Mouse (Mus musculus): ENCODE results near the gene Grap. TPM values are rescaled to one million over a fixed set of nuclear protein-coding genes. Genes with fewer than 3 reads are reported as not detected.

Gene Grap
- polyA plus RNA-seq (2014; fragmentation: Nextera tagmentation; extraction: Ambion mirVana), result 5.3 and 6.8 TPM in 2 replicates

DNA sequence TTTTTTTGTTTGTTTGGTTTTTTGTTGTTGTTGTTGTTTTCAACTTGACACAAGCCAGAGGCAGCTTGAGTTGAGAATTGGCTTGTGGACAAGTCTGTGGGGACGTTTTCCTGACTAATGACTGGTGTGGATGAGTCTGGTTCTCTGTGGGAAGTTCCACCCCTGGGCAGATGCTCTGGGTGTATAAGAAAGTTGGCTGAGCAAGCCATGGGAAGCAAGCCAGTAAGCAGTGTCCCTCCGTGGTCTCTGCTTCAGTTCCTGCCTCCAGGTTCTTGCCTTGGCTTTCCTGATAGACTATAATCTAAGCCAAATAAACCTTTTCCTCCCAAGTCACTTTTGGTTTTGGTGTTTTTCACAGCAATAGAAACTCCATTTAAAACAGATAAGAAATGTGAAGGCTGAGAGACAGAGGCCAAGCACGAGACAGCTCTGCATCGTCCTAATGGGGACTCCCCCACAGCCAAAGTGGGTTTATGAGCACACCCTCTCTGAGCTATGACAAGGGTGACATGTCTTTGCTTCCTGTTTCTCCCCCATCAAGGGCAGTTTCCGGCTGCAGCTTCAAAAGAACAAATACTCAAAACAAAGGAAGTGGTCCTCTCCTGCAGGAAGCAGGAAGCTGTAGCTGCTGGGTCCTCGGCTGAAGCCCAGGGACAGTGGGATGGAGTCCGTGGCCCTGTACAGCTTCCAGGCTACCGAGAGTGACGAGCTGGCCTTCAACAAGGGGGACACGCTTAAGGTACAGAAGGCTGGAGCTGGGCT, at the start of gene Grap:
Grap (plus strand) TSS at position 580 of the 762 bp plus-strand sequence.
- Histone ChIP-seq H3K36me3 (ENCODE audit: control insufficient read depth, insufficient read depth, low read length) (no peaks in the 10 kb centered on the region), H3K4me3 (ENCODE audit: low read depth, low read length) (no peak within 1 kb of the TSS), H3K9me3 (ENCODE audit: control insufficient read depth, low read length) (no peaks in the 10 kb centered on the region), H3K27me3 (ENCODE audit: control insufficient read depth, insufficient read depth, low read length) (no peaks in the 10 kb centered on the region), H3K9ac (ENCODE audit: low read depth, low read length) (no peak within 1 kb of the TSS), H3K27ac (ENCODE audit: low read depth, low read length) (no peak within 1 kb of the TSS), H3K4me2 (replicated peaks; ENCODE audit: low read depth, low read length) (no peak within 1 kb of the TSS), H3K4me1 (replicated peaks; ENCODE audit: control insufficient read depth, insufficient read depth, low read length) (no peaks in the 10 kb centered on the region)
- ATAC-seq (ENCODE audit: low FRiP score) (no peak), DNase-seq (ENCODE audit: low spot score) (no peak)
- 68% methylated on average over 10 of the region's 10 CpGs for WGBS

GRCm38 (mm10) chr11:61608072-61608471, 45.0 kb upstream of the Grap start:
- Histone ChIP-seq H3K4me3 (ENCODE audit: low read depth, low read length) (no peak overlapping the region), H3K4me2 (replicated peaks; ENCODE audit: low read depth, low read length) (no peak overlapping the region), H3K4me1 (replicated peaks; ENCODE audit: control insufficient read depth, insufficient read depth, low read length) (no peaks in the 10 kb centered on the region), H3K27me3 (ENCODE audit: control insufficient read depth, insufficient read depth, low read length) (no peaks in the 10 kb centered on the region), H3K36me3 (ENCODE audit: control insufficient read depth, insufficient read depth, low read length) (no peaks in the 10 kb centered on the region), H3K9ac (ENCODE audit: low read depth, low read length) (no peak overlapping the region), H3K27ac (ENCODE audit: low read depth, low read length) (no peak overlapping the region), H3K9me3 (ENCODE audit: control insufficient read depth, low read length) (no peaks in the 10 kb centered on the region)
- DNase-seq (ENCODE audit: low spot score) (no peak), ATAC-seq (ENCODE audit: low FRiP score) (no peak)
- 74% methylated on average over 4 of the region's 4 CpGs for WGBS

DNA sequence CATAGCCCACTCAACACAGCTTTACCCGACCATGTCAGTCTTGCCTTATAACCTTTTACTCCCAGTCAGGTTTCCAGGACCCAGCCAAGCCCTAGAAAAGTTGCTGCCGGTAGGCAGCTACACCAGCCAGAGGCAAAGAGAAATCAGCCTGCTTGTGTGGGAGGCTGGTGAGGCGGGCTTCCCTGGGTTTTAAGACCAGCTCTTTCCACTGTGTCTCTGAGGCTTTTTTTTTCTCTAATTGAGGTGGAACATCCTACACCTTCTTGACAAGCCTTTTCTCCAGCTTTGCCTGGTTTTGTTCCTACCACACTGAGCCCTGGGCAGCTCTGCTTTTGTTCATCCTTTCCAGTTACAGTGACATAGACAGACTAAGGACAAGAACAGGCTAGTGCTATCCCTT, 41.9 kb upstream of the Grap start:
- H3K4me3 ChIP-seq (ENCODE audit: low read depth, low read length), result no peak overlapping the region
- ATAC-seq (ENCODE audit: low FRiP score) (no peak), DNase-seq (ENCODE audit: low spot score) (no peak)
- no peaks in the 10 kb centered on the region for H3K27me3 ChIP-seq (ENCODE audit: control insufficient read depth, insufficient read depth, low read length)
- WGBS, result 85% methylated on average over 3 of the region's 3 CpGs
- no peaks in the 10 kb centered on the region for H3K9me3 ChIP-seq (ENCODE audit: control insufficient read depth, low read length)
- H3K4me2 ChIP-seq (replicated peaks; ENCODE audit: low read depth, low read length), result no peak overlapping the region
- no peak overlapping the region for H3K27ac ChIP-seq (ENCODE audit: low read depth, low read length)
- no peak overlapping the region for H3K9ac ChIP-seq (ENCODE audit: low read depth, low read length)
- no peaks in the 10 kb centered on the region for H3K36me3 ChIP-seq (ENCODE audit: control insufficient read depth, insufficient read depth, low read length)
- H3K4me1 ChIP-seq (replicated peaks; ENCODE audit: control insufficient read depth, insufficient read depth, low read length), result no peaks in the 10 kb centered on the region; the same call in 1 of the 2 replicates

DNA sequence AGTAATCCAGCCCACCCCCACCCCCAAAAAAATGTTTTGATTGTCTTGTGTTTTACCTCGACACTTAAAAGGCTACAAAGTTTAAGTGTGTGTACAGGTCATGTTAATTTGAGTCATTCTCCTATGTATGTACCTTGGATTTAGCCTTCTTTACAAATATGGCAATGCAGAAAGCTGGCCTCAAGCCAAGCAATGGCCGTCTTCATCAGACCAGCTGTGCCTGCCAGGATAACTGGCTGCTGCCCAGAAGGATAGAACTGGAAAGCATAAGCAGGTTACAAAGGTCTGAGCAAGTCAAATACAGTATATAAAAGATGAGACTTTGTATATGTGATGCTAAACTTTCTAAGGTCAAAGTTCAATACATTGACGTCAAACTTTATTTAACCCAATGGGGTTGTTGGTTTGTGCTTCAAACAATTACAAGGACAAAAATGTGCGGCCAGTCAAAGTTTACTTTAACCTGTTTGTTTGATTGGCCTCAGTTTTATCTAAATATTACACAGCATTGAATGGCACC, 40.9 kb upstream of the Grap start:
- no peak overlapping the region for H3K4me2 ChIP-seq (replicated peaks; ENCODE audit: low read depth, low read length)
- H3K9ac ChIP-seq (ENCODE audit: low read depth, low read length), result no peak overlapping the region
- H3K27ac ChIP-seq (ENCODE audit: low read depth, low read length), result no peak overlapping the region
- no peaks in the 10 kb centered on the region; the same call in 1 of the 2 replicates for H3K4me1 ChIP-seq (replicated peaks; ENCODE audit: control insufficient read depth, insufficient read depth, low read length)
- no peaks in the 10 kb centered on the region for H3K9me3 ChIP-seq (ENCODE audit: control insufficient read depth, low read length)
- ATAC-seq (ENCODE audit: low FRiP score), result no peak
- WGBS, result 89% methylated on average over 4 of the region's 4 CpGs
- H3K36me3 ChIP-seq (ENCODE audit: control insufficient read depth, insufficient read depth, low read length), result no peaks in the 10 kb centered on the region
- no peaks in the 10 kb centered on the region for H3K27me3 ChIP-seq (ENCODE audit: control insufficient read depth, insufficient read depth, low read length)
- DNase-seq (ENCODE audit: low spot score), result no peak
- no peak overlapping the region for H3K4me3 ChIP-seq (ENCODE audit: low read depth, low read length)

DNA sequence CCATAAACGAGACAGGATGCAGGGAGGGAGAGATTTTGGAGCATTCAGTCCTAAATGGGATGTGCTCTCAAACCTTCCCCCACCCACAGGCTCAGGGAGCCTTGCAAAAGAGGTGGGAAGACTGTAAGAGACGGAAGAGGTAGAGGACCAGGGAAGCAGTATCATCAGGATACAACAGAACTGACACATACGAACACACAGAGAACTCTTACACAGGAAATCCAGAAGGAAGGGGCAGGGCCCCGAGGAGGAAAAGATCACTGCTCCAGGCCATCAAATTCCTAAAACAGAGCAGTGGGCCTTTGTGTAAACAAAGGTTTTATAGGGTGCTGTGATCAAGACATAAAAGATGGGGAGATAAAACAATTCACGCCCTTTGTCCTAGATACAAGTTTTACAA, 38.7 kb upstream of the Grap start:
- DNase-seq (ENCODE audit: low spot score) (no peak), ATAC-seq (ENCODE audit: low FRiP score) (no peak)
- no peaks in the 10 kb centered on the region for H3K9me3 ChIP-seq (ENCODE audit: control insufficient read depth, low read length)

DNA sequence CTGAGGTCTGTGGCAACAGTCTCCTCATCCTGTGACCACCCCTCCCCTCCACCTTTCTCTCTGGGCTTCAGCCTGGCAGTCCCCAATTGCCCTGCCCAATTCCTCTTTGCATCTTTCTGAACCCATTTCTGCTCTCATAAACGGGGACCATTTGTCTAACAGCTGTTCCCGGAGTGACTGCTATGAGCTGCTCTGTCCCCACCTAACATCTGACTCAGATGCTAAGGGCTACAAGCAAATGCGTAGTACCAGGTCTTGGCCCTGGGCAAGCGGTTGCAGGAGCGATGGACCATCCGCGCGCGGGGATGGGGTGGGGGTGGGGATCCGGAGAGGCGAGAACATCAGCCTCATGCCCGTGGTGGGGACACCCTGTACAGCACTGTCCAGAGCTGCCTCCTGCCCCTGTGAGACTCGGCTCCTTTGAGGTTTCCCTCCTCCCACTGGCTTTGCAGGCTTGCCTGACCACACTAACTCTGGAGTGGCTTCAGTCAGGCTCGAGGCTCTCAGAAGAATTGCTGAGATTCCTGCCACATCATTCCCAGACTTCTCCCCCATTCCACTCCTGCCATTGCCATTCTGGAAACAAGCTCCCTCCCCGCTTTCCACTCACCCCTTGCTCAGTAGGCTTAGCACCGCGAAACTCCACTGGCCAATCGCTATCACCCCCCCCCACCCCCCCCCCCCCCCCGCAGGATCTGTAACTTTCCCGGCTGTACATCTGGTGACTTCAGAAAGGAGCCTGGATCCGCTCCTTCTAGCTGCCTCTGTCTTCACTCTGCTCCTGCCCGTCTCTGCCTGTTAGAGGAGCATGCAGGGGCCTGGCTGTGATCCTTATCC, 37.2 kb upstream of the Grap start:
- Histone ChIP-seq H3K4me3 (ENCODE audit: low read depth, low read length) (0 out of 2 replicates have a peak overlapping the region, but pooled peaks have one; percentile 0), H3K9me3 (ENCODE audit: control insufficient read depth, low read length) (no peaks in the 10 kb centered on the region), H3K9ac (ENCODE audit: low read depth, low read length) (no peak overlapping the region), H3K27me3 (ENCODE audit: control insufficient read depth, insufficient read depth, low read length) (no peaks in the 10 kb centered on the region), H3K36me3 (ENCODE audit: control insufficient read depth, insufficient read depth, low read length) (no peaks in the 10 kb centered on the region), H3K27ac (ENCODE audit: low read depth, low read length) (no peak overlapping the region), H3K4me2 (replicated peaks; ENCODE audit: low read depth, low read length) (peak overlapping the region; percentile 31), H3K4me1 (replicated peaks; ENCODE audit: control insufficient read depth, insufficient read depth, low read length) (no peaks in the 10 kb centered on the region; the same call in 1 of the 2 replicates)
- DNase-seq (ENCODE audit: low spot score), result peak; percentile 32
- 14% methylated on average over 20 of the region's 22 CpGs for WGBS
- no peak for ATAC-seq (ENCODE audit: low FRiP score)

More for the DNA sequence above, 38.7 kb upstream of the Grap start:
- H3K4me2 ChIP-seq (replicated peaks; ENCODE audit: low read depth, low read length), result no peak overlapping the region
- WGBS, result 79% methylated on average over 5 of the region's 5 CpGs
- H3K27me3 ChIP-seq (ENCODE audit: control insufficient read depth, insufficient read depth, low read length), result no peaks in the 10 kb centered on the region
- H3K27ac ChIP-seq (ENCODE audit: low read depth, low read length), result no peak overlapping the region
- no peak overlapping the region for H3K9ac ChIP-seq (ENCODE audit: low read depth, low read length)
- no peak overlapping the region for H3K4me3 ChIP-seq (ENCODE audit: low read depth, low read length)
- no peaks in the 10 kb centered on the region; the same call in 1 of the 2 replicates for H3K4me1 ChIP-seq (replicated peaks; ENCODE audit: control insufficient read depth, insufficient read depth, low read length)
- no peaks in the 10 kb centered on the region for H3K36me3 ChIP-seq (ENCODE audit: control insufficient read depth, insufficient read depth, low read length)

DNA sequence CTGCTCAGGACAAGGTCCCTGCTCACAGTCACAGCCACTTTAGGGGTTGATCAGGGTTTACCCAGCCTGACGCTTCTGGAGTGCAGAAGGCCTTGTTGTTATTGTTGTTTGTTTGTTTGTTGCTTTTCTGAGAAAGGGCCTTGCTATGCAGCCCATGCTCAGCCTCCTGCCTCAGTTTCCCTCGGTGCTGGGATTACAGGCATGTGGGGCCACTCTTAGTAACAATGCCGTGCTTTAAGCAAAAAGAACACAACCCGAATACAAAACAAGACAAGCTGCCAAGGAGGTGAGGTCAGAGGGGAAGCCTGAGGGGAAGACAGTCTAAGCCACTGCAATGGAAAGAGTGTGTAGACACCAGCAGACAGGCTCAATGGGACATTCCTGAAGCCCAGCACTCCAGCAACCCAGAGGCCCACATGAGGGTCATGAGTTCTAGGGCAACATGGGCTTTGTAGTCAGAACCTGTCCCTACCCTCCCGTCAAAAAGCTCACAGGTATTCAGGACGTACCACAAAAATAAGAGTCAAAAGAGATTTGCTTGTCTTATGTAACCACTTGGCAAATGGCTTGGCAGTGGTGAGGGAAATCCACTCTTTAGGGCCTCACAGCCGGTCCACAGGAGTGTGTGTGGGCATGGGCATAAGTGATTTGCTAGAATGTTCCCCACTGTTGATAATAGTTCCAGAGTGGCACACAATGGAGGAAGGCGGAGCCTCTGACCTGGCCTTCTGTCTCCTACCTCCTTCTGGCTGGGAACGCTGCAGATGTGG, 36.4 kb upstream of the Grap start:
- H3K4me3 ChIP-seq (ENCODE audit: low read depth, low read length), result no peak overlapping the region
- ATAC-seq (ENCODE audit: low FRiP score), result no peak
- no peak overlapping the region for H3K4me2 ChIP-seq (replicated peaks; ENCODE audit: low read depth, low read length)

DNA sequence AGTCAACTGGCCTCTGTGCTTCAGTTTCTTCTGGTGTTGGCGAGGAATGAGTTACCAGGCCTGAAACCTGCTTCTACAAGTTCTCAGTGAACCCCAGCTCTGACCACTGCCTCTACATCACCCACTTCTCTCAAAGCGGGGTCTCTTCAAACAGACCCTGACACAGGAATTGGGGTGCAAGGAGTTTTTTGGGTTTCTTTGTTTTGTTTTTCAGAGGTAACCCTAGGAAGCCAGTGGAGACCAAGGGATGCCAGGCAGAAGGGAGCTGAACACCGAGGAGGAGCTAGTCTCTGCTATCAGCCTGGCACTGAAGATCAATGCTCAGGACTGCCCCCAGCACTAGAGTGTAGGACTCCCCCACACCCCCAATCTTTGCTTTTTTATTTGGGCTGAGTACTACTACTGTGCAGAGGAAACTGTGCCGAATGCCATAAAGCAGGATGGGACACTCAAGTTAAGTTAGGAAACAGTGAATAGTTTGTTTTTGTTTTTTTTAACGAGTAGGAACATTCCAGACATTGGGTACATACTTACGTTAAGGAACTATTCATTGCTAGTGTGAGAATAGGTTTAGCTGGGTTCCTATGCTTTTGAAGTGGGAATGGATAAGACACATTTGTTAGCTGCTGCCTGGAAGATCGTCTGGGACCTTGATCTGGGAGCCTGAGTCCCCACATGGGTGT, 35.6 kb upstream of the Grap start:
- Histone ChIP-seq H3K27me3 (ENCODE audit: control insufficient read depth, insufficient read depth, low read length) (no peaks in the 10 kb centered on the region), H3K4me2 (replicated peaks; ENCODE audit: low read depth, low read length) (no peak overlapping the region), H3K9me3 (ENCODE audit: control insufficient read depth, low read length) (no peaks in the 10 kb centered on the region), H3K27ac (ENCODE audit: low read depth, low read length) (no peak overlapping the region), H3K9ac (ENCODE audit: low read depth, low read length) (no peak overlapping the region), H3K4me3 (ENCODE audit: low read depth, low read length) (no peak overlapping the region), H3K4me1 (replicated peaks; ENCODE audit: control insufficient read depth, insufficient read depth, low read length) (no peaks in the 10 kb centered on the region; the same call in 1 of the 2 replicates), H3K36me3 (ENCODE audit: control insufficient read depth, insufficient read depth, low read length) (no peaks in the 10 kb centered on the region)
- DNase-seq (ENCODE audit: low spot score), result no peak
- WGBS, result 71% methylated on average over 7 of the region's 7 CpGs
- ATAC-seq (ENCODE audit: low FRiP score), result no peak

More for the DNA sequence above, 36.4 kb upstream of the Grap start:
- no peak overlapping the region for H3K9ac ChIP-seq (ENCODE audit: low read depth, low read length)
- no peaks in the 10 kb centered on the region for H3K36me3 ChIP-seq (ENCODE audit: control insufficient read depth, insufficient read depth, low read length)
- no peak overlapping the region for H3K27ac ChIP-seq (ENCODE audit: low read depth, low read length)
- DNase-seq (ENCODE audit: low spot score), result peak; percentile 6
- WGBS, result 60% methylated on average over 9 of the region's 9 CpGs
- H3K9me3 ChIP-seq (ENCODE audit: control insufficient read depth, low read length), result no peaks in the 10 kb centered on the region
- no peaks in the 10 kb centered on the region; the same call in 1 of the 2 replicates for H3K4me1 ChIP-seq (replicated peaks; ENCODE audit: control insufficient read depth, insufficient read depth, low read length)
- no peaks in the 10 kb centered on the region for H3K27me3 ChIP-seq (ENCODE audit: control insufficient read depth, insufficient read depth, low read length)

All from hindbrain, embryonic 11.5 days (tissue).